Mouse (Mus musculus) frontal cortex, postnatal 25 days (tissue): ENCODE results near the gene Timeless.

Source experiments
- DNase-seq, 2 experiments: peaks; one replicate each; pipeline ENCODE4 v3.0.0; 2022; ENCODE audit warnings: low spot score in 2 of 2

Gene Timeless

DNA sequence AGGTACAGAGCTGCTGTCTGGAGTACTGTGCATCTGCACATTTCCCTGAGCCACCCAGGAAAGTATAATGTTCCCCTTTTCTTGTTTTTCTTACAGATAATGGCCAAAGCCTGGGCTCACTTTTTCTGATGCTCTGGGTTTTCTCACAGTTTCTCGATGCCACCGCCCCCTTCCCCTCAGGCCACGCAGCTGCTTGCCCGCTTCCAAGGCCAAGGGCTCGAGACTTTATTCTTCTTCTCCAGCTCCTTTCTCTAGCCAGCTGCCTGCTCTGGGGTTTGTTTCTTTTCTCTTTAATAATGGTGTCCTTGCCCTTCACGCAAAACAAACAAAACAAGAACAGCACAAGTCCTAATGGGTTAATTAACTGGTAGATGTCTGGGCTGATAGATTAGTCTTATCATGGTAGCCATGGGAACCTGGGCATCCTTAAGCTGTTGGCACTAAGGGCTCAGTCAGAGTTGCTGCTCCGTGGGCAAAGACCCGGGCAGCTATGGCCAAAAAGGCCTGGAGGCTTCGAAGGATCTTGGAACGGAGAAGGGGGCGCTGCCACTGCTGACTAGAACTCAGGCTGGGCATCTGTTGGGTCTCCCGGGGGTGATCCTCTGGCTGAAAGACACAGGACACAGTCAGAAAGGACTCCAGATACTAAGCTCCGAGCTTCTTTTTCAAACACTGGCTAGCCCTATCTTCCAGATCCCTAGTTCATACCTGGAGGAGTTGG is 64.7 kb downstream of the Timeless start:
- DNase-seq = no peak

GRCm38 (mm10) chr10:128297221-128297620 is 65.4 kb downstream of the Timeless start:
- no peak for DNase-seq

GRCm38 (mm10) chr10:128297622-128298021 is 65.8 kb downstream of the Timeless start:
- DNase-seq = no peak

DNA sequence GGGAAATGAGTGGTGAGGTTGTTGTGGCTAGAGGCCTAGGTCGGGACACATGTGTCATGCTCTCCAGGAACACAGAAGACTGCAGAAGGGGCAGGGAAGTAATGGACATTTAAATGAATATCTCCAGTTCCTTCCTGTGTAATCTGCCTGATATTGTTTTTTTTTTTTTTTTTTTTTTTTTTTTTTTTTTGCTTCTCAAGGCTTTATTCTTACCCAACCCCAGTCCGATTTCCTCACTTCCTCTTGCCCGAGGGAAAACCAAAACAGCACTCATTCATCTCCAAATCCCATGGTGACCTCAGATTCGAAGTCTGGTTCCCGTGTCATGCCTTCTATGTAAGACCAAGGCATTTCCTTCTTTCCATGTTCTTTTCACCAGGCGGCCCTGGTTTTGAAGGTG is 66.4 kb downstream of the Timeless start:
- DNase-seq = no peak

DNA sequence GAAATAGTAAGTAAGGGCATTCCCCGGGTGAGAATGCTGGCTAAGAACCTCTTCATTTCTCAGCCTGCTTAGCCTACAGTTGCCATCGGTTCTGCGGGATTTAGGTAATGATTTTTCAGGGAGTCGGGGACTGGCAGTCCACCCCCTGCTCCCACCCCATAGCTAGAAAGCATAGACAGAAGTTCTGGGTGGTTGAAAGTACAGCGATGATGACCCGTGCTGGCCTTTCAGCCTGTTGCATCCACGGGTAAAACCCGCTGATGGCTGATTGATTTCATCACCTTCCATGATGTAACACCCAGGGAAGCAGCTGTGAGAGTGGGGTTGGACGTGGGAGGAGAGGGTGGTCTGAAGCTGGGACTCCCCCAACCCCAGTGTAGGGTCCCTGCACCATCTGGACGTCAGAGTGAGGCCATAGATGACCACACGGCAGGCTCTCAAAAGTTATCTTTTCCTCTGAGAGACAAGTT is 66.9 kb downstream of the Timeless start, which contains the start of gene Il23a:
Il23a (minus strand) TSS at position 51 of the 470 bp plus-strand sequence.
- no peak for DNase-seq

GRCm38 (mm10) chr10:128302357-128302756 is 70.5 kb downstream of the Timeless start:
- DNase-seq = no peak
